Mouse (Mus musculus): ENCODE data around the gene Ulk2.
"Not testable (repeated sequence)": the region's sequence is repeated elsewhere in the genome, so short reads cannot be mapped to it uniquely, and the experiment has no call there.

Ulk2 gene

GRCm38 (mm10) chr11:61854988-61855411 lies at the start of gene Ulk2:
Ulk2 (minus strand) TSS chr11:61855073.
- DNase-seq, result peak; percentile 95

GRCm38 (mm10) chr11:61882183-61882582 lies 27.3 kb upstream of the Ulk2 start:
- peak; percentile 36 for DNase-seq

DNA sequence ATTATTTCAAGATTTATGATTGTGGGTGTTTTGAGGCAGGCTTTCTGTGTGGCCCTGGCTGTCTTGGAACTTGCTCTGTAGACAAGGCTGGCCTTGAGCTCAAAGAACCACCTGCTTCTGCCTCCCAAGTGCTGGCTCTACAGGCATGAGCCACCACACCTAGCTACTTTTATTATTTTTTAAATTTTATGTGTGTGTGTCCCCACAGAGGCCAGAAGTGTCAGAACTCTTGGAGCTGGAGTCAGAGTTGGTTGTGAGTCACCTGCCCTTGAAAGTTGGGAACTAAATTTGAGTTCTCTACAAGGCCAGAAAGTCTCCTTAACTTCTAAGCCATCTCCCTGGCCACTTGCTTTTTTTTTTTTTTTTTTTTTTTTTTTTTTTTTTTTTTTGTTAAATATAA lies 25.0 kb upstream of the Ulk2 start:
- DNase-seq, result no peak

DNA sequence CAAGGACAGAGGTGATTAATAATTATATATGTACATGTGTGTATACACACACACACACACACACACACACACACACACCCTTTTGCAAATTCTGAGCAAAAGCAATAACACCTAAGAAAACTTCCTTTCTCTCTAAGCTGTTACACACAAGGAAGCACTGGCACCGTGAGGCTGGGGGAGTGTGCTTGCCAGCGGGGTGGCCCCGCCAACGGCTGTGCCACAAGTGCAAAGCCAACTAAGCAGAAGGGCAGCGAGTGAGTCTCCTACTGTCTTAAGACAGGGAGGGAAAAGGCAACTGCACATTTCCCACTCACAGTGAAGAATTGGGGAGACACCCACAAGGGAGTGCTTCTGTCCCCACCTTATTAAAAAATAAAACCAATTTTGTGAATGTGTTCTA lies 17.0 kb upstream of the Ulk2 start:
- DNase-seq, result no peak

- no peak for DNase-seq
These were observed 12.0 kb upstream of the Ulk2 start for GRCm38 (mm10) chr11:61866856-61867255.

DNA sequence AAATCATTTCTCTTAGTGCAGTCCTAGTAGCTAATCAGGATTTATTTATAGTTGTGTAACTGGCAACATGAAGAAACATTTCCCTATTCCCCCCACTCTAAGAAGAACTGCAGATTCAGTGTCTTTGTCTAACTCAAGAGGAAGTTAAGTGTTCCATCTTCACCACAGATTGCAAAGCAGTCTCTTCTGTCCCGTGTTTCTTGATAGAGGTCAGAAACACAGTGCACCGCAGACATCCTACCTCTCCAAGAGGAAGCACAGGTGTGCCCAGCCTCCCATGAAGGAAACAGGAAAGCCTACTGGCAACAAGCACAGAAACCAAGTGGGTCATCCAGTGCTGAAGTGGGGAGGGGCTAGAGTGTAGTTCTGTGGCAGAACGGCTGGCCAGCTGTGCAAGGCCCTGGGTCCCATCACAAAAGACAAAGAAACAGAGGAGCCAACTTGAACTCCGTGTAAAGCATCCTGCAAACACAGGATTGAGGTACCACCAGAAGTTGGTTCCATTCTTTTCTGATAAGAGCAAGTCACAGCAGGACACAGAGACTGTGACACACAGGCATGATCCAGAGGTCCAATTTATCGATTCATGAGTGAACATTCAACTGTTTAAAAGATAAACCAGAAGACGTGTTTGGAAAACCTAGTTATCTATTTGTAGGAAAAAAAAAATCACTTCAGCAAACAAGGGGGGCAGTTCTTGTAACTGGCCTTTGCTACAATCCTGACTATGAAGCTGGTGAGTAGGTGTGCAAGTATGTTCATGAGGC lies 7.1 kb upstream of the Ulk2 start:
- no peak for DNase-seq

- no peak for DNase-seq
These were observed 4.4 kb upstream of the Ulk2 start for GRCm38 (mm10) chr11:61859316-61859715.

- DNase-seq, result no peak
These were observed 666 bp upstream of the Ulk2 start for GRCm38 (mm10) chr11:61855539-61855938.

DNA sequence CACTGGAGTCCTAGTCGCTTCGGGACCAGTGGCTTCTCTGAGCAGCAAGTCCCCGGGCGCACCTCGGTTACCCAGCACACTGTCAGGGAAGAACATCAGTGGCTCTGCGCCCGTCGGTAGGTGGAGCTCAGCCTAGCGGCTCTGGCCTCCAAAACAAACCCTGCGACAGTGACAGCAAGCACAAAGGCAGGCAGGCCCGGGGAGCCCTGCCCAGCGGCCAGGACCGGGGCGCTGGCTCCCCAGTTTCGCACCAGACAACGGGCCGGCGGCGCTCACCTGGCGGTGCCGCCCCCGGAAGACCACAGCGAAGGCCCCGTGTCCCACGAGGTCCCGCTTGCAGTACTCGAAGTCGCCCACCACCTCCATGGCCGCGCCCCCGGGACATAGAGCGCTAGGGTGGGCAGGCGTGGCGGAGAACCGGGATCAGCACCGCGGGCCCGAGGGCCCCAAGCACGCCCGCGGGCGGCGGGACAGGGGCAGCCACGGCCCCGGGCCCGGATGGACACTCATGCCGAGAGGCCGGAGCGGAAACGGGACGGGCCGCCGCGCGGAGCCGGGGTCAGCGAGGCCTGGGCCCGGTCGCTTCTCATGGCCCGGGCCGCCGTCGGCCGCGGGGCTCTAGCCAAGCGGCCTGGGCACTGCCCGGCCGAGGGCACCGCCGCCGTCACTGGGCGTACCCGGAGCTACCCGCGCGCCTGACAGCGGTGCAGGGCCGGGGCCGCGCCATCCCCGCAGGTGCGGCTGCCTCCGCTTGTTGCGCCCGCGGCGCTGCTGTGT lies 474 bp downstream of the Ulk2 start:
- peak; percentile 88 for DNase-seq

GRCm38 (mm10) chr11:61853659-61854058 lies 1.2 kb downstream of the Ulk2 start:
- no peak for DNase-seq

- no peak for DNase-seq
These were observed 2.0 kb downstream of the Ulk2 start for GRCm38 (mm10) chr11:61852916-61853315.

GRCm38 (mm10) chr11:61851195-61851594 lies 3.7 kb downstream of the Ulk2 start:
- no peak for DNase-seq

DNA sequence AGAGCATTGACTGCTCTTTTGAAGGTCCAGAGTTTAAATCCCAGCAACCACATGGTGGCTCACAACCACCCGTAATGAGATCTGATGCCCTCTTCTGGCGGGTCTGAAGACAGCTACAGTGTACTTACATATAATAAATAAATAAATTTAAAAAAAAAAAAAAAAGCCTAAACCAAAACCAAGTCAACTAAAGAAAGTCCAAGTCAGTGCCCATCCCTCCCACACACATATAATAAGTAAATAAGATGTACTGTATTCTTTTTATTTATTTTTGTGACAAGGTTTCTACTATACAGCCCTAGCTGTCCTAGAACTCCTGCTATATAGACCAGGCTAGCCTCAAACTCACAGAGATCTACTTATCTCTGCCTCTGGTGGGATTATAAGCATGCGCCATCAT lies 14.2 kb downstream of the Ulk2 start:
- not testable (repeated sequence) for DNase-seq

DNA sequence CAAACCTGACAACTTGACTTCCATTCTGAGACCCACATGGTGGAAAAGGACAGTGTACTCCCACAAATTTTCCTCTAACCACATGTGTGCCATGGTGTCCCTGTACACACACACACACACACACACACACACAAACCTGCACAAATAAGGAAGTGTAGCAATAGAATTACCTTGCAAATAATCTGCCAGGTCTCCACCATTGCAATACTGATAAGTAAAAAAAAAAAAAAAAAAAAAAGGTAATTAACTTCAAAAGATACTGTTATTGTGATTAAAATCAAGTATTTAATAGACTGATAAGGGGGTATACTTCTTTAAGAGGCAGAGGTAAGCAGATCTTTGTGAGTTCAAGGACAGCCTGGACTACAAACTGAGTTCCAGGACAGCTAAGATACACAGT lies 14.9 kb downstream of the Ulk2 start:
- no peak for DNase-seq

- DNase-seq, result no peak
These were observed 15.7 kb downstream of the Ulk2 start for GRCm38 (mm10) chr11:61839182-61839581.

DNA sequence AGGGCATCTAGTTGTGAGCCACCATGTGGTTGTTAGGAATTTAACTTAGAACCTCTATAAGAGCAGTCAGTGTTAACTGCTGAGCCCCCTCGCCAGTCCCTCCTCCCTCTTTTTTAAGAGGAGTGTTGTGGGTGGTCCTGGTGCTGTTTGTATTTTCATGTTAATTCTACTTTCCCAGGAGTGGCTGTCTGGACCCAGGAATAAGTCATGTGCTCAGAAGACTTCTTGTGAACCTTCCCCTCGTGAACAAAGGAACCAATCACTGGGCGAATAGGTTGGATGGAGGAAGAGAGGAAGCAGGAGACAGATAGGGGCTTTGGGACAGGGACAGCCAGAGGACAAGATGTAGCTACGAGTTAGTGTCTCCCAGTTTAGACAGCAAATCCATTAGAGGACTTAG lies 45.1 kb downstream of the Ulk2 start:
- peak; percentile 46 for DNase-seq

GRCm38 (mm10) chr11:61808551-61809117 lies 46.2 kb downstream of the Ulk2 start:
- no peak for DNase-seq

- DNase-seq, result no peak
These were observed 61.4 kb downstream of the Ulk2 start for GRCm38 (mm10) chr11:61793441-61793840.

GRCm38 (mm10) chr11:61788550-61788949 lies 66.3 kb downstream of the Ulk2 start:
- DNase-seq, result no peak

GRCm38 (mm10) chr11:61782526-61782925 lies 72.3 kb downstream of the Ulk2 start:
- not testable (repeated sequence) for DNase-seq

DNA sequence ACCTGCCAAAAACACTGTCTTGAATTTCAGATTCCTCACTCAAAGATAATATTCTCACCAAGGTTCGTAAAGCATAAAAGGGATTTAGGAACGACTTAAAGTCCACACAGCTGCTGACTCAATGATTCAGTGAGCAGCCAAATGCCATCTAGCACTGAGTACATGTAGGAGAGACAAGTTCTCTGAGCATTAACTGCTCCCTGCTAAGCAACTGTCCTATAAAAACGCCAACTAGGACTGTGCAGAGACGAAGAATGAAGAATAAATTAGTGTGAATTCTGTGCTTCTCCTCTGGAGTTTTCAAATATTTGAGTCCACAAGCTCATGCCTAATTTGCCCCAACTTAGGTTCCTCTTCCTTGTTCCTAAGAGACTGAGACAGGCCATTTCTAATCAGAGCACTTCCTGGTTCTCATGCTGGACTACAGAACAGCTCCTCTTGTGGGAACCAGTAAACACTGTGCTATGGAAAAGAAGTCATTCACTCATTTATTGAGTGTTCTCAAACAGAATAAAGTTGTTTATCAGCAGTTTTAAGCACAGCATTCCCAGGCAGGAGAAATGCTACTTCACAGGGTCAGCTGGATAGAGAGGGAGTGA lies 80.2 kb downstream of the Ulk2 start:
- no peak for DNase-seq

GRCm38 (mm10) chr11:61761584-61762407 lies 93.1 kb downstream of the Ulk2 start, which contains the start of gene Prpsap2:
Prpsap2 (minus strand) TSS chr11:61762088.
- peak; percentile 99 for DNase-seq

Data from embryo, embryonic 11 days (tissue).